Mouse (Mus musculus): ENCODE data around the gene Adgrg3.

DNA sequence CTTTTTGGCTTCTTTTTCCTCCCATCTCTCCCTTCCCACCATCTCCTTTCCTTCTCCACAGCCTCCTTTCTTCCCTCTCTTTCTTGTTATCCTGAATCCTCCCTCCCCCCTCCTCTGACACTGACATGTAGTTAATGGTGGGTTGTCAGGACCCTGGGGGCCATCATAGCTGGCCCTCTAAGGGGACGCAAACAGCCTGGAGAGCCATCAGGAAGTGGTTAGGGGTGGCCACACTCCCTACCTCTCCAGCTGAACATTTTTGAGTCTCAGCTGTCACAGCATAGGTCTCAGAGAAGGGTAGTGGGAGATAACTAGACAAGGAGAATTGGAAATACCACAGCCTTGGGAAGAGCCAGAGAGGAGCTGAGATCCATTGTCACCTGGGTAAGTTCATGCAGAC lies 23.0 kb upstream of the Adgrg3 start:
- TF ChIP-seq POLR2A (IDR thresholded peaks at IDR 0.05; ENCODE audit: borderline replicate concordance, insufficient read depth, low read length) (no peak), CTCF (IDR thresholded peaks at IDR 0.05; ENCODE audit: borderline replicate concordance, insufficient read depth, low read depth, low read length) (no peak)

Data from cerebellum, adult 2 months (tissue).